Mouse (Mus musculus) E14TG2a.4 (cell line): ENCODE measurements at regions not wholly inside any gene's neighbourhood (a gene's known extent, or its start where the extent isn't known, plus 50 kb on each side); places are given as distances from the start of the nearest gene placed in this dataset.

Experiments
- H3K27me3 ChIP-seq: 2 replicates; pipeline ENCODE4 v1.6.1; 2014; ENCODE audit warnings: low read length, control low read depth; ENCODE audit not compliant: insufficient read depth
- H3K36me3 ChIP-seq: 2 replicates; pipeline ENCODE4 v1.6.1; 2014; ENCODE audit warnings: low read length, control low read depth; ENCODE audit not compliant: insufficient read depth
- H3K4me1 ChIP-seq: replicated peaks from 2 replicates; pipeline ENCODE4 v1.6.1; 2014; ENCODE audit warnings: low read depth, low read length, control low read depth
- H3K4me3 ChIP-seq: replicated peaks from 2 replicates; pipeline ENCODE4 v1.5.1; 2014; ENCODE audit warnings: mild to moderate bottlenecking, low read length
- H3K9me3 ChIP-seq: 2 replicates; pipeline ENCODE4 v1.6.1; 2014; ENCODE audit warnings: low read length, control low read depth
- CTCF ChIP-seq: conservative IDR thresholded peaks from 2 replicates; pipeline ENCODE4 v1.5.1; 2014; ENCODE audit warnings: low read length
- NANOG ChIP-seq: IDR thresholded peaks from 2 replicates; pipeline ENCODE4 v1.6.1; 2014; ENCODE audit warnings: borderline replicate concordance, low read length, mixed read lengths
- POU5F1 ChIP-seq: IDR thresholded peaks from 2 replicates; pipeline ENCODE4 v1.6.1; 2014; ENCODE audit warnings: low read length, borderline replicate concordance

DNA sequence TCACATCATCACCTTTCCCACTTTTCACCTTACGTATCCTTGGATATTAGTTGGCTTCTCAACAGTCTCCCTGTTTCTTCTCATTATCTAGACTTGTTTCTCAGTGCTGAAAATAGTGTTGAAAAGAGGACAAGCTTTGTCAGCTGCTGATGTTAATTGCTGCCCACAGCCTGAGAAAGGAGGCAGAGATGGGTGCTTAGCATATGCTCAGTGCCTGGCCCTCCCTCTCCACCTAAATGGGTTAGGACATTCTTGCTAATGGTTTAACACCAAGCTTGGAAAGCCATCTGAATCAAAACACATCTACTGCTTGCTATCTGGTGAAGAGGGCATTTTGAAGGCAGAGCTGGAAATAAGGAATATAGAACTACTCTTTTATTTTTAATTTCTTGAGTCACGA, 298.5 kb upstream of the Meis2 start:
- no peaks in the 10 kb centered on the region for H3K4me1 ChIP-seq
- TF ChIP-seq POU5F1, result no peak
- TF ChIP-seq CTCF, result no peak
- H3K9me3 ChIP-seq, result no peaks in the 10 kb centered on the region
- no peak overlapping the region for H3K4me3 ChIP-seq
- H3K27me3 ChIP-seq, result no peaks in the 10 kb centered on the region
- no peaks in the 10 kb centered on the region for H3K36me3 ChIP-seq

DNA sequence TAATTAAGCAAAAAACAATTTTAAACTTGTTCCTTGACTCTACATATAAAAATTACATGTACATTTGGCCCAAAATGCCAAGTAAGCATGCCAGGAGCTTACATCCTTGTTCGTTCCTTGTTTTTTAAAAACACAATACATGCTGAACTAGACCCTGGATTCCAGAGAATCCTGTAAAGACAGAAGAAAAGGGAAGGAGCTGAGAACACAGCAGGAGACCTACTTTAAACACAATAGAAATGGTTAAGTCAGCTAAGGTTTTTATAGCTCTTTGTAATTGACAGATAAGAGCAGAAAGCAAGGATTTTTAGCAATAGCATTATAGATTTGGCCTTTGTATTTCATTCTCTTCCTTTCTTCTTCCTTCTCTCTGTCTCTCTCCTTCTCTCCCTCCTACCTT, 292.5 kb upstream of the Meis2 start:
- Histone ChIP-seq H3K9me3 (no peaks in the 10 kb centered on the region), H3K27me3 (no peaks in the 10 kb centered on the region), H3K4me3 (no peak overlapping the region), H3K4me1 (peaks cover 13% of the 10 kb centered on the region), H3K36me3 (no peaks in the 10 kb centered on the region)
- no peak for TF ChIP-seq POU5F1
- TF ChIP-seq CTCF, result no peak
- peak; percentile 61; the same call in 1 of the 2 replicates for TF ChIP-seq NANOG

DNA sequence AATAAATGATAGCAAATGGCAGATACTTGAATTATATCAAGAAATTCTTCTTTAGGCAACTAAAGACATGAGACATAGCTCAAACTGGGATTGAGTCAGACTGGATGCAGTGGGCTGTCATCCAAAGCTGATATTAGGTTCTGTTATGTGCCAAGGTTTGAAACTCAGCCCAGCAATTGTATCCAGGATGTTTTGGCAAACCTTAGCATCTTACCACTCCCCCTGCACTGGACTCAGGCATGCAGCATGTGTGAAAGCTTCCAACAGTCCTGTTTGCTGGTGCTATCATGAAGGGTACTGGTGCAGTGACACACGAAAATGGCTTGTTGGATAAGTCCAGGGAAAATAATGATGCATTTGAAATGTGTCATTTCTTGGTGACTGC, 282.9 kb upstream of the Meis2 start:
- Histone ChIP-seq H3K27me3 (no peaks in the 10 kb centered on the region), H3K36me3 (no peaks in the 10 kb centered on the region), H3K4me1 (no peaks in the 10 kb centered on the region), H3K4me3 (no peak overlapping the region), H3K9me3 (no peaks in the 10 kb centered on the region)
- no peak for TF ChIP-seq NANOG
- no peak for TF ChIP-seq POU5F1
- no peak for TF ChIP-seq CTCF

DNA sequence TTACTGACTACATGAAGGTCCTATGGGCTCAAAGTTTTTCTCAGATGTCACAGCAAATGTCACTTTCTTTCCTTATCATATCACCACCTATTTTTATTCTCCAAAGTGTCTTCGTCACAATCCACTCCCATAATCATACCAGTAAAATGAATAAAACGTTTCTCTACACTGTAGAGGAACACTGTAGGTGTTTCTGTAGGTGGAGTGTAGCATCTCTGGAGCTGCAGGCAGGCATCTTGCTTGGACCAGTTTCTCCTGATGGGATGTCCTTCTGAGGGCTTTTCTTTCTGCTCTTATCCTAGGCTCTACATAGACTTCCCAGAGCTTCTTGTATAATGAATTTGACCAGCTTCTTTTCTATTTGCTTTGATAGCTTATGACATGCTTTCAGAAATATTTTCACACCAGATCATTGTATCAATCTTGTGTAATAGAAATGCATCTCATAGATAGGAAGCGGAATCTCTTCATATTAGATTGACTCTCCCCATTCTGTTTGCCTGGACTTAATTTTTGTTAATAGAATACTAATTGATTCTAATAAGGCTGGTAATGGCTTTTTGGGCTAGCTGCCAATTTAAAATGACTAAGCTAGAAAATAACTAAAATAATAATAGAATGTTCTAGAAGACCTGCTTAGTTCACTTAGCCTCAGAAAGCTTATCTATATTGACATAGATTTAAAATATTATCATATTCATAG, 282.3 kb upstream of the Meis2 start:
- no peaks in the 10 kb centered on the region for H3K4me1 ChIP-seq
- H3K9me3 ChIP-seq, result no peaks in the 10 kb centered on the region
- TF ChIP-seq CTCF (no peak), NANOG (no peak), POU5F1 (no peak)
- no peaks in the 10 kb centered on the region for H3K27me3 ChIP-seq
- H3K4me3 ChIP-seq, result no peak overlapping the region
- no peaks in the 10 kb centered on the region for H3K36me3 ChIP-seq

GRCm38 (mm10) chr2:116331801-116332200, 266.2 kb upstream of the Meis2 start:
- Histone ChIP-seq H3K4me3 (no peak overlapping the region), H3K36me3 (no peaks in the 10 kb centered on the region), H3K27me3 (no peaks in the 10 kb centered on the region), H3K9me3 (no peaks in the 10 kb centered on the region), H3K4me1 (no peaks in the 10 kb centered on the region)
- no peak for TF ChIP-seq NANOG
- TF ChIP-seq POU5F1, result no peak
- TF ChIP-seq CTCF, result no peak

DNA sequence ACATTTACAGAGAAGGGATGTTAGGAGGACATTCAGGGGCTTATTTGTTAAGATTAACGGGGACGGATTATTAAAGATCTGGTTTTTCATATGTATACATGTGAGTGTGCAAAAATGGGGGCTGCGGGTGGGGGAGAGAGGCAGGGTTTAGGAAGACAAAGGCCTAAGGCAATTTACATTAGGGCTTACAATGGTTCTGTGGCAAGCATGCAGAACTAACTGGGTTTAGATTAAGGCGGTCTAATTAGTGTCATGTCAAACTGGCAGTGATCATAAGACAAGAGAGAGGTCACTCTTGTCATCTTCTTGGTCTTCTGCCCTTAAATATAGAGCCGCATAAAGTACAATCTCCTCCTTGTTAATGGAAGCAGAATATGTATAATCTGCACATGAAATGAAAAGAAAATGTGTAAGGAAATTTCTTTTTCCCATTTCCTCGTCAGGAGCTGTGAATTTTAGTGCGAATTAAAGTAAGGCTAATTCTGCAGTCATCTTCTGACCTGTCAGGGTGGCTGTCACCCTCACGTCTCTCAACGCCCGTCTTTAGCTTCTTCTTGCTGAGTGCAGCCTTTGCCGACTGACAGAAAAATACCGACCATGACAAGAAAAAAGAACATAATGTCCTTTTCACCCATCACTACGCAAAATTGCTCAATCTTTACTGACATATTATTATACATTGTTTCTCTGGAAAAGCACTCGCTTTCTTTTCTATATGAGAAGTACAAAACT, 256.6 kb upstream of the Meis2 start:
- Histone ChIP-seq H3K4me3 (no peak overlapping the region), H3K4me1 (no peaks in the 10 kb centered on the region), H3K9me3 (no peaks in the 10 kb centered on the region), H3K36me3 (no peaks in the 10 kb centered on the region), H3K27me3 (no peaks in the 10 kb centered on the region)
- TF ChIP-seq POU5F1 (no peak), CTCF (no peak), NANOG (no peak)

- no peaks in the 10 kb centered on the region for H3K9me3 ChIP-seq
Observed at GRCm38 (mm10) chr2:116299551-116299950, 233.9 kb upstream of the Meis2 start.

GRCm38 (mm10) chr2:116289886-116290285, 224.2 kb upstream of the Meis2 start:
- no peaks in the 10 kb centered on the region for H3K36me3 ChIP-seq
- TF ChIP-seq NANOG (no peak), CTCF (no peak), POU5F1 (no peak)
- no peak overlapping the region for H3K4me3 ChIP-seq
- no peaks in the 10 kb centered on the region for H3K27me3 ChIP-seq
- no peaks in the 10 kb centered on the region for H3K4me1 ChIP-seq
- no peaks in the 10 kb centered on the region for H3K9me3 ChIP-seq

More at GRCm38 (mm10) chr2:116299551-116299950, 233.9 kb upstream of the Meis2 start:
- H3K27me3 ChIP-seq, result no peaks in the 10 kb centered on the region
- no peaks in the 10 kb centered on the region for H3K36me3 ChIP-seq
- TF ChIP-seq POU5F1 (no peak), CTCF (no peak), NANOG (no peak)
- no peak overlapping the region for H3K4me3 ChIP-seq
- H3K4me1 ChIP-seq, result no peaks in the 10 kb centered on the region
